Mouse (Mus musculus): ENCODE measurements at regions not wholly inside any gene's neighbourhood (a gene's known extent, or its start where the extent isn't known, plus 50 kb on each side); places are given as distances from the start of the nearest gene placed in this dataset.

DNA sequence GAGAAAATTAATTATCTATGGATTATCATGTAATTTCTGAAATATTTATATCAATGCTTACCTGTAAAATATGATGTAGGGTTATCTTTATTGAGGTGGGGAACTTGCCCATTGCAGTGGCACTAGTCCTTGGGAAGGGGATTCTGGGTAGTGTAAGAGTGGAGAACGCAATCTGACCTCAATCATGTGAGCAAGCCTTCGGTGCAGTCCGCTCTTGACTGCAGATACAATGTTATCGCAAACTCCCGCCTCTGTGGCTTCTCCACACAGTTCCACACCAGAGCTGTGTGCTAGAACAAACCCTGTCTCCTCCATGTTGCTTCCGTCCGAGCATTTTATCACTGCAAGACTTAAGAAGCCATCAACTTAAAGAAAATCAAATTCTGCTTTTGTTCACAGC lies 62.1 kb upstream of the Jade1 start:
- no peak for TF ChIP-seq POLR2A (IDR thresholded peaks at IDR 0.05; ENCODE audit: low read depth, low read length)
- TF ChIP-seq CTCF (IDR thresholded peaks at IDR 0.05; ENCODE audit: extremely low read depth, insufficient read depth, insufficient read length, insufficient replicate concordance): no peak
